Mouse (Mus musculus): ENCODE measurements around the gene Nos1ap.

Nos1ap gene

DNA sequence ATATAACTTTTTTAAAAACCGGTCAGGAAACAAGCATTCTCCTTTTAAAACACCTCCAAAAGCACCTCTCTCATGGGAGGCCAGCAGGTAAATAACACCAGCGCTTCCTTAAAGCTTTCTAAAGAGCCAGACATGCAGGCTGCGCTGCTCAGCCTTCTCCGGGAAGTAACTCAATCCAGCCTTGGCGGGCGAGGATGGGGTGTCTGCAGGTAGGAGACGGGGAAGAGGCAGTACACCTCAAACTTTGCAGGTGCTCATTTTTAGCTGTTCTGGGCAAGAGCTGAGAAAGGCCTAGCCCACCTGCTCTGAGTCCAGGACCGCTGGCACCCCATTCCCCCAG lies 812 bp downstream of the Nos1ap start:
- no peak for DNase-seq (ENCODE audit: low read depth in 2 of 2, low spot score in 2 of 2)

DNA sequence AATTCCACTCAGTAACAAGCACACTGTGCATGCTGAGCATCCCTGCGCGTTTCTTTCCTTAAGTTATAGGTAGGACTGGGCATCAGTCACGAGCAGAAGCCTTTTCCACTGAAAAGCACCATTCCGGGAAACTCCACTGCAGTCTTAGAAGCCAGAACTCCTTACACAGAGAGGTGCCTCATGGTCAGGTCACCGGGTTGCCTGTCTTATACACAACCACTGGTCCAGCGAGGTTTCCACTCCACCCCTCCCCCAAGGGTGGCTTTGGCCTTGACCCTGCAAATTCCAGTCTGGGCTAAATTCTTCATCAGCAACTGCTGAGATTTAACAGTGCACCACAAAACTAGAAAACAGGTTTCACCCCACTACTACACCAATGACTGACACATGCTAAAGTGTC lies 1.3 kb downstream of the Nos1ap start:
- no peak for DNase-seq (ENCODE audit: low read depth in 2 of 2, low spot score in 2 of 2)

DNA sequence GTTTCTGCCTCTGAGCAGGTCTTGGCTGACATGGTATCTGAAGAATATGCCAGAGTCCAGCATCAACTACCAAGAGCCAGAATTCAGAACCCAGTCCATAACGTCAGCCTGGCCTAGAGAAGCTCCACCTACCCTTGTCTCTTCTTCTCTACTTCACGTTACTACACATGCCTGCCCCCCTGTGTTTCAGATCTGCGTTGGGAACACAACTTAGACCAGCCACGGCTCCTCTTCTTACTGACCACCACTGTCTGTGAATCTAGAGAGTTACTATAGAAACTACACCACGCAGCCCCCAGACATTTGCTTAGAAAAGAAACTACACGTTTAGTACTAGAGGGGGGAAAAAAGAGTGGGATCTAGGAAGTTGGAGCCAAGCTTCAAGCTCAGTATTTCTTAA lies 2.9 kb downstream of the Nos1ap start:
- no peak for DNase-seq (ENCODE audit: low read depth in 2 of 2, low spot score in 2 of 2)

DNA sequence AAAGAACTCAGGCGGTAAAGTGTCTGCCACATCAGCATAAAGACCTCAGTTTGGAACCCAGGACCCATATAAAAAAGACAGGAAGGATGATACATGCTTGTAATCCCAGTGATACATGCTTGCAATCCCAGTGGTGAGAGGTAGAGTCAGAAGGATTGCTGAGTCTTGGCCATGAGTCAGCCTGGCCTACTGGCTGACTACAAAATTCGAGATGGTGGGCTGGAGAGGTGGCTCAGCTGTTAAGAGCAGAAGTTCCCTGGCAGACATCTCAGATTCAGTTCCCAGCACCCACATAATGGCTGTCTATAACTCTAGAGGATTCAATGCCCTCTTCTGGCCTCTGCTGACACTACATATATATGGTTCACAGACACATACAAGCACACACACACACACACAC lies 5.7 kb downstream of the Nos1ap start:
- no peak for DNase-seq (ENCODE audit: low read depth in 2 of 2, low spot score in 2 of 2)

DNA sequence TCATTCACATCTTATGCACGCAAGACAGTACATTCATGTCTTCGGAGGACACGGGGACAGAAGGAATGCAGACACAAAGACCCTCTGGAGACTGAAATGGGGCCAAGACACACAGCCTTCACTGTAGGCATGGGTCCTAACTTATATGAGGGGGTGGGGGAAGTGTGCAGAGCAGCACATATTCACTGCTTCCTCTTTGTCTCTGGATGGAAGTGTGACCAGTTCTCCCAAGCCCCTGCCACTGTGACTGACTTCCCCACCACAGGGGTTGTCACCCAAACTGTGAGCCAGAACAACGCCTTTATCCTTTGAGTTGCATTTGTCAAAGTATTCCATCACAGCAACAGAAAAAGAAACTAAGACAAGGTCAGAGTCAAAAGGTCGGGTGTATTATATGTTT lies 7.3 kb downstream of the Nos1ap start:
- no peak for DNase-seq (ENCODE audit: low read depth in 2 of 2, low spot score in 2 of 2)

DNA sequence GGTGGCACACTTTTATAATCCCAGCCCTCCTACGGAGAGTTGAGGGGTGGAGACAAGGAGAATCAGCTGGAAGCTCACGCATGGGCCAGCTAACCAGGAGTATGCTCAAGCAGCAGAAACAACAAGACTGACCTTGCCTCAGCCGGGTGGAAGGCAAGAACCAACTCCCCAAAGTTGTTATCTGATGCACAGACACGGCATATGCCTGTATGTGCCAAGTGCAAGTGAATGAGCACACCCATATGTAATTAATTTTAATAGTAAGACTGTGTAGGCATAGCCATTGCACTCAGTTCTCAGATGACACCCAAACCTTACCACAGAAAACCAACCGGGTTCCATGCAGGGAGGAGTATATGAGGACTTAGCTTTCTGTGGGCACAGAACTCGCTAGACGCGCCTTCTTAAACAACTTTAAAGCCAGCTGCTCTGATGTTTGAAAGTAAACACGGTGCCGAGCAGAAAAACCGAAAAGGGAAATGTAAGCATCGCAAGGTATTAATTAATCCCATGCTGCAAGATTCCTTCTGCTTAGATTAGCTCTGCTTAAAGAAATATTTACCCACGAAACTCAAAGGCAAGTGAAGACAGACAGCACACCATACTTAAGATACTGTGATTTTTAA lies 9.1 kb downstream of the Nos1ap start:
- no peak for DNase-seq (ENCODE audit: low read depth in 2 of 2, low spot score in 2 of 2)

DNA sequence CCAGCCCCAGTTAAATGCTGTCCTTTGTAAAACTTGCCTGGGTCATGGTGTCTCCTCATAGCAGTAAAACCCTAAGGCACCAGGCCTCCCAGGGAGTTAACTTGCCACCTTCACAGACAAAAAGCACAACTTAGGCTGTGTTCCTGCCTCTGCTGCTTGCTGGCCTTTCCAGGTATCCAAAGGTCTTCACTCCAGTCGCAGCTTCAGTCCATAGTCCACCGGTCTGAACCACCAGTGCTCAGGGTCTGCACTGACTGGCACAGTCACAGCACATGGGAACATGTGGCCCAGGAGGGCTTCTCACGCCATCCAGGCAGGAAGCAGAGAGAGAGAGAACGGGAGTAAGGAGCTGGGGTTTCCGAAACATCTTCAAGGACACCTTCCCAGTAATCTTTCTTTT lies 10.2 kb downstream of the Nos1ap start:
- no peak for DNase-seq (ENCODE audit: low read depth in 2 of 2, low spot score in 2 of 2)

DNA sequence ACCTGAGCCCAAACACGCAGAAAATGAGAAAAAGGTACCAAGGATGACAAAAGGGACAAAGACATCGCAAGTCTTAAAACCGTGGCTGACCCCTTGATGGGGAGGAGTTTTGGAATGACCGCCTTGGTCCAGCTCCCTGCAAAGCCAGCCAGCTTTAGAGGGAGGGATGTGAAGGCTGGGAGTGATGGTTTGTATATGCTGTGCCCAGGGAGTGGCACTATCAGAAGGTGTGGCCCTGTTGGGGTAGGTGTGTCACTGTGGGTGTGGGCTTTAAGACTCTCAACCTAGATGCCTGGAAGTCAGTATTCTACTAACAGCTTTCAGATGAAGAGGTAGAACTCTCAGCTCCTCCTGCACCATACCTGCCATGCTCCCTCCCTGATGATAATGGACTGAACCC lies 10.6 kb downstream of the Nos1ap start:
- DNase-seq (ENCODE audit: low read depth in 2 of 2, low spot score in 2 of 2), result no peak

DNA sequence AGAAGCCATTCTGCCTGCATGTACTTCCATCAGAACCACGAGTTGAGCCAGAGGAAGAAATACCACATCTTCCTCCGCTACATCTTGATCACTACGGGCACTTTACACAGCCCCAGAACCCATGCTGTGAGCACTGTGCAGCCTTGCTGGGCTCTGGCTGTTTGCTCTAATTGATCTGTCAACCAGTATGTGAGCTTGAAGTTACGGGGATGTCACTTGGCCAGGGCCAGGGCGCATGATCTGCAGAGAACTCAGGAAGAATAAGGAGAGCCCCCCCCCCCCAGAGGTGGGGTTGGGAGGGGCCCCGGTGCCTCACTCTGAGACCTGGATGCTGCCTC lies 13.0 kb downstream of the Nos1ap start:
- DNase-seq (ENCODE audit: low read depth in 2 of 2, low spot score in 2 of 2), result no peak

DNA sequence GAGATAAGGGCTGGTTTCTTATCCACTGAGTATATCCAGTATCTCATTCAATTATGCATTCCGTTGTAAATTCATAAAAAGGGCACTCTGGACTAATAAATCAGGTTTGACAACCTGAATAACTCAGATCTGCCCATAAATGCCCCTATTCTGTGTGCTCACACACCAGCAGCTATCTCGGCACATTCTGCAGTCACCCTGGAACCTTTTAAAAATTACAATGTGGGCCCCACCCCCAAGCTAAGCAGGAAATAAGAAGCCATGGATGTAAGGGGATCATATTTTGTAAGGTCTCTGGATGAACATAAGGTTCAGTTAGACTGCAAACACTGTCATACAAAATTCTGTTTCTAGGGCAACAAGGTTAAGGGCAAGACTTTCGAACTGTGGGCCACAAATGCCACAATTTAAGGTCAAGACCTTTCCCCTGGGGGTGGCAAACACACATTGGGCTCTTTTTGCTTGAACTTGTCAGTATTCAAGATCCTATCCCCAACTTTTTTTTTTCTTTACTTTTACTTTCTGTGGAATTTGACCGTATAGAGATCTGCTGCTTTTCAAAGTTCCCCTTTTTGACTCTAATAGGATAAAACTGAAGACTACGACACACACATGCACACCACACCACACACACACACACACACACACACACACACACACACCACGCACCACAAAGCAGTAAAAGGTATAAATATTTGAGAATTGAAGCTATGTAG lies 13.5 kb downstream of the Nos1ap start:
- no peak for DNase-seq (ENCODE audit: low read depth in 2 of 2, low spot score in 2 of 2)

DNA sequence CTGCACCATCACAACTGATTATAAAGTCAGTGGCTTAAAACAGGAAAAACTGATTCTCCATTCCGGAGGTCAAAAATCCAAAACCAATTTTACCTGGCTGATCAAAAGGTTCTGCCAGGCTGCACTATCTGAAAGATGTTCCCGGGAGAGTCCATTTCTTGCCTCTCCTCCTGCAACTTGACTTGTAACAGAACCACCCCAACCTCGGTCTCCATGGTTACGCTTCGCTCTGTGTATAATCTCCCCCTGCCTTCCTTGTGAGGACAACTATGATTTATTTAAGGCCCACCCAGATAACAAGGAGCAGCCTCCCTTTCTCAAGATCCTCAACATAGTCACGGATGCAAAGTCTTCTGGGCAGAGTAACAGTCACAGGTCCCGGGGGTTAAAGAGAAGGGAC lies 16.5 kb downstream of the Nos1ap start:
- DNase-seq (ENCODE audit: low read depth in 2 of 2, low spot score in 2 of 2), result no peak

DNA sequence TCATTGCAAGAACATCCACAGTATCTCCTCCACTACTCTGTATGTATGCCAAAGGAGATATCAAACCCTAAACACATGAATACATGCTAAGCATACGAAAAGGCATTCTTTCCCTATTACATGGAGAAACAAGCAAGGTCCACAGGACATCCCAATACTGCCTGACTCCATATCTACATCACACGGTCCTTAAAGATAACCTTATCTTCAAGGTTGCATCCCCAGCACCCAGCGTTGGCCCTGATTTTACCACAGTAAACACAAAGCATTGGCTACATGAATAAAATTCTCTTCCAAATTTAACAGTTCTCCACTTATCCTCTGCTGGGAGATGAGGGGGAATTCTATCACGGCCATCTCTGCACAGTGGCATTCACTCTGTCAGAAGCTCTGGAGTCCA lies 22.7 kb downstream of the Nos1ap start:
- no peak for DNase-seq (ENCODE audit: low read depth in 2 of 2, low spot score in 2 of 2)

DNA sequence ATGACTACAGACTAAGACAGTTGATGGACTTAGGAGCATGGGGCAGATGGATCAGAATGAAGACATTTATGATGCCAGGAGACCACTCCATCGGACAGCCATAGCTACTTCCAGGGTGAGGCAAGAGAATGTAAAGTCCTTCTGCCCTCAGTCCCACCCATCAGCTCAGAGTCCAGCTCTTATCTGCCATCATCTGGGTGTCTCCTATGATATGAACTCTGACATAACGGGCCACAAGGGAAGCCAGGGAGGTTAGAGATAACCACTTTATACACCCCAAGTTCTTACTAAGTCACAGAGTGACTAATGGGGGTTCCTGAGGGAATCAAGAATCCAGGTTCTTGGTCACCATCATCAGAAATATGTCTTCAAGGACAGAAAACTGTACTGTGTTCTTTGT lies 23.1 kb downstream of the Nos1ap start:
- DNase-seq (ENCODE audit: low read depth in 2 of 2, low spot score in 2 of 2), result no peak

DNA sequence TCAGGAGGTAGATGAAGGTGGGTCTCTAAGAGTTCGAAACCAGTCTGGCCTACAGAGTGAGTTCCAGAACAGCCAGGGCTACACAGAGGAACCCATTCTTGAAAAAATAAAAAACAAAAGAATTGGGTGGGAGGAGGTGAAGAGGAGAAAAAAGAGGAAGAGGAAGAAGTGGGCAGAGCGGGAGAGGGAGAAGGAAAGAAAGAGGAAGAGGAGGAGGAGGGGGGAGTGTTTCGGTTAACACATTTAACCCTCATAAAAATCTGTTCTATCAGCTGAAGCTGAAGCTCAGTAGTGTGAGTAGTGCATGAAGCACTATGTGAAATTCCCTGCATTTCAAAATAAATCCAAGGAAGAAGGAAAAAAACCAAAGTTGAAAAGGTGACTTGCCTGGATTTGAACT lies 24.7 kb downstream of the Nos1ap start:
- DNase-seq (ENCODE audit: low read depth in 2 of 2, low spot score in 2 of 2), result no peak

DNA sequence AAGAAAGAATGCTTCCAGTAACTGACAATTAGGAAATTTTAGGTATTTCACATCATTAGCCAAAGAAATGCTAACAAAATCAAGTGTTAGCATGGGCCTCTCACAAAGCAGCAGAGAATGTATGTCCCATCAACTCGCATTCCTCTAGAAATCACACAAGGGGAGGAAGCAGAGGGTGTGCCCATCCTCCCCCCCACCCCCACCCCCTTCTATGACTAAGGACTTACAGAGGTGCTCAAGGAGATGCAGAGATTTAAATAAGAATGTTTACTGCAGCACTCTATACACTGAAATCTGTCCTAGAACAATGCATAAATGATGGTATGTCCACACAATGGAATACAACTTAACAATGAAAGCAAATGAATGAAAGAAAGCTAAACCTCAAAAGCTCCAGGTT lies 27.2 kb downstream of the Nos1ap start:
- no peak for DNase-seq (ENCODE audit: low read depth in 2 of 2, low spot score in 2 of 2)

DNA sequence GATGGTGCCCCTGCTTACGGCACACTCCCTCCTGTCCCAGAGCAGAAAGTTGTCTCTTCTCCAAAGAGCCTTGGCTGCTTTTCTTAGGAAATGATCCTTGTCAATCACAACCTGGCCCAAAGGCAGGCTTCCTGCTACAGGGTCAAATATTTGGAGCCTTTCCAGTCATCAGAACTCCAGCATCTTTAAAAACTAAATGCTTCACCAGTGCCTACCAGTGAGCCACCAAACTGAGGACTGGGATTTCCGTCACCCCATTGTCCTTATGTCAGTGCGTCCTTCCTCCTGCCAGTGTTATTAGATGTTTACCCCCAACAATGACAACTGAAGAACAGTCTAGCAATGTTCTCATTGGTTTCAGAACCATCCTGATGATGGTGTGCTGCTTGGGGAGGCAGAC lies 28.9 kb downstream of the Nos1ap start:
- no peak for DNase-seq (ENCODE audit: low read depth in 2 of 2, low spot score in 2 of 2)

DNA sequence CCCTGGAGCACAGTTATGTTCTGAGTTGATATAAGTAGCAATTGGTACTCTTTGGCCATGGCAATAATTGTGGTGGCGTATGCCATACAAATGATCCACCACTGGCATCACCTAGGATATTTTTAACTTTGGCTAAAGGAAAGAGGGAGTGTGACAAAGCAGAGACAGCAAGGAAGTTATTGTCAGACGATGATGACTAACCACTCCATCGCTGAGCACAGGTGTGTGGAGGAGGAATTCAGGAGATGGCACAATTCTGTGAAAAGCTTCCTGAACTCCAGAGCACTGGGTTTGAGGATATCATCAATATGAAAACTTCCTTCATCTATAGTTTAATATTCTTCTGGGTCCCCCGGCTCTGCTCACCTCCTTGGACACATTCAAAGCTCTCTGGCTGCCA lies 31.7 kb downstream of the Nos1ap start:
- DNase-seq (ENCODE audit: low read depth in 2 of 2, low spot score in 2 of 2), result no peak

DNA sequence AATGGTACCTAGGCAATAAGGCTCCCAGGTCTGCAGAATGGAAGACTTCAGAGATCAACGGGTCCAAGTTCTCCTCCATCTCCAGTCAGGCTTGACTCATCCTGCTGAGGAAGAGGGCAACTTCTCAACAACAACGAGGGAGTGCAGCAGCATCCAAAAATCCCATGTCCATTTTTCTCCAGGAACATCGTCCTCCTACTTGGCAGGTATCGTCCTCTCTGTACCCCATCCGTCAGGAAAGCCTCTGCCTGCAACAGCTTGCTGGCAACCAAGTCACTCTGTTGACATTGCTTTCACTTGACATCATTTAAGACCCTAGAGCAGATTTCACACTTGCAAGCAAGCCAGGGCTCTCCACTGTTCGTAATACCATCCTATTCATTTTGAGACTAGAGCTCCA lies 33.0 kb downstream of the Nos1ap start:
- DNase-seq (ENCODE audit: low read depth in 2 of 2, low spot score in 2 of 2), result no peak

DNA sequence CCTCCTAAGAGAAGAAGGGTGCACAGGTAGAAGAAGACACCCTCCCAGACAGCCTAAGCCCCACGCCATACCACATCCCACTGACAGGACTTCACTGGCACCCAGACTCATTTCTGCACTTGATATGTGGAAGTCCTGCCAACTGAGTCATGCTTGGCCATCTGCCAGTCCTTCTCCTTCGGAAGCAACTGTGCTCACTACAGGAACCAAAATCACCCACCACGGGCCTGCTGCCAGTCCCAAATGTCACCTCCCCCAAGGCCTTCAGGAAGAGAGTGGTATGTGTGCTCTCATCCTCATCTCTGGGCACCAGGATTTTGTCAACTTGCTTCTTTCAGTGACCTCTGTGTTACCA lies 34.7 kb downstream of the Nos1ap start:
- no peak for DNase-seq (ENCODE audit: low read depth in 2 of 2, low spot score in 2 of 2)

DNA sequence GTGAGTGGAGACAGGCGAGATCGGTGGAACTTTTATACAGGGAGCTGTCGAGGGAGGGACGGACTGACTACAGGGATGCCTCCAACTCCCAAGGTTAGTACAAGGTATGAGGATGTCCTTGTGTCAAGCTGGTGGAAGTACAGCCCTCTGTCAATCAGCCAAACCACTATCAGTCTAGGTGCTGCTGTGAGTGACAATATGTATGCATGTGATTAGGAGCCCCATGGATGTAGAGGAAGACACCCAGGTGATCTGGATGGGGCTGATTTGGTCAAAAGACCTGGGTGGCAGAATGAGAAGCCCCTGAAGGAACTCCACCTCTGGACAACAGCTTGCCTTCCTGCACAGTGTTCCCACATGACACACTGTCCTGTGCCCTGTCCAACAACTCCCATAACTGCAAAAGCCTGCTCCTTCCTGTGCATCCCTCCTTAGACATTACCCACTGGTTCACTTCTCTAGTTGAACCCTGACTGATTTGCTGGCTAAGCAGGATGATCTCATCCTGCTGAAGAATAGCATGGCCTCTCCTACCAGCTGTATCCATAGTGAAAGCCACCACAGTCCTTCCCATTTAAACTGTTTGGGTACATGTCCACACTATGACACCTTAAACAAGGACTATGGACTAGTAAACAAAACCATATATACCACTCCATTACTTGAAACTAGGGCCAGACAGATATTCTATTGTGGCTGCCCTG lies 35.3 kb downstream of the Nos1ap start:
- DNase-seq (ENCODE audit: low read depth in 2 of 2, low spot score in 2 of 2), result no peak

DNA sequence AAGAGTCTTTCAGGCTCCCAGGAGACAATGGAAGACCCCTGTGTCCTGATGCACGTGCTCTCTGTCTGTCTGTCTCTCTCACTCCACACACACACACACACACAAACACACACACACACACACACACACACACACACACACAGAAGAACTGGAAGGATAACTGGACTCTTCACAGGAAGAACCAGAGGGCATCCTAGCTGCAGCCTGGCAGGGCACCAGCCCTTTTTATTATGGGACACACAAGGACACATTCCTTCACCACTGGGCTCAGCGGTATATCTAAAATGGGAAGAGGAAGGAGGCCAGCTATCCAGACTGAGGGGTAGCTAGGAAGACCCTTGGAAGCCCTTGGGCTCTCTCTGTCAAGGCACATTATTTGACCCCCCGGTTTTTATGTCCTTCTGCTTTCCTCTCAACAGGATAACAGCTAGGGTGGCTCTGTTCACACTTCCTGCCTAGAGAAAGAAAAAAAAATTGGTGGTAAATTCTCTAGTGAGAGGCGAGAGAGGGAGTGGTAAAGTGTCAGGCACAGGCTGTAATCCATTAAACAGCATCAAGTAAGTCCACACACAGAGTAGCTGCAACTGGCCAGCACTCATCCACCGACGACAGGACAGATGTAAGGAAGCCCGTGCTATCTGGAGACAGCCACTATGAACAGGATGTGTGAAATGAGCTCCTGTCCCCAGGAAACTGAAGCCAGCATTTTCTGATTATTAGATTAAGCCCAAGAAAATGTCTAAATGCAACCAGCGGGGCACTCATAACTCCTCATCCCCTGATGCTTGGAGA lies 38.8 kb downstream of the Nos1ap start:
- no peak for DNase-seq (ENCODE audit: low read depth in 2 of 2, low spot score in 2 of 2)

DNA sequence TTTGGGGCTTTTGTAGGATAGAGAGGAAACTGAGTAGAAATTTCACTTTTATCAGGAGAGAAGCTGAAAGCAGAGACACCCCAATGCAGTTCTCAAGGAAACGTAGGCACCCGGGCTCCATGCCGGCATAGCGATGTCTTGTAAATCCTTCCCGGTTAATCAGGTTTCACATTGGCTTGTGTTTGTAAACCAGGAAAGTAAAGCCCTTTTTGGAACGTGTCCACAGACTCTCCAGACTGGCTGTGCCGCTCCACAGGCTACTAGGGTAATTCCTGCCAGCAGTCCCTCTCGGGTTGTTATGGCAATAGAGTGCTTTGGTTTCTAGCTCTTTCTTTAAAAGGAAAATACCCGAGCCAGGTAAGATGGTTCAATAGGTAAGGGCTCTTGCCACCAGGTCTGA lies 40.6 kb downstream of the Nos1ap start:
- DNase-seq (ENCODE audit: low read depth in 2 of 2, low spot score in 2 of 2), result no peak
